Mouse (Mus musculus) olfactory bulb, adult 2 months (tissue): ENCODE results near the gene Akt1s1.

Experiments
- CTCF ChIP-seq: fragments of 200-500 bp; IDR thresholded peaks from 2 replicates; pipeline ENCODE4 v1.5.1; 2012; ENCODE audit warnings: low read depth, mild to moderate bottlenecking, low read length, moderate library complexity; ENCODE audit not compliant: insufficient read depth
- POLR2A ChIP-seq: fragments of 200-500 bp; IDR thresholded peaks from 2 replicates; pipeline ENCODE4 v1.6.1; 2012; ENCODE audit warnings: mild to moderate bottlenecking, low read depth, low read length, moderate library complexity; ENCODE audit not compliant: insufficient read depth

DNA sequence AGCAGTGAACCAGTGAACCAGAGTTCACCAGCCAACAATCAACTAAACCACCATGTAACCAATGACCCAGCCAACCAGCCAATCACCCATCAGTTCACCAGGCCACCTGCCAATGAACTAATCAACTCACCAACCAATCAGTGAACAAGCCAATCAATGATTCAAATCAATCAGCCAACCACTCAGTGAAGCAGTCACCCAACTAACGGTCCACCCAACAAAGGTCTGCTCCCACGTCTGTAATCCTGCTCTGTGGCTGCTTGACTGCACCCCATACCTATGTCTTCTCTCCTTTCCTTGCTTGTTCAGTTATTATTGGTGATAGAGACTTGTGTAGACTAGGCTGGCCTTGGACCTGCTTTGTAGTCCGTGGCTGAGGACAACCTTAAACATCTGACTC, 34.8 kb upstream of the Akt1s1 start:
- TF ChIP-seq CTCF (no peak), POLR2A (no peak)
